Mouse (Mus musculus): ENCODE measurements around the gene Gm9125.
"Not testable (repeated sequence)": the region's sequence is repeated elsewhere in the genome, so short reads cannot be mapped to it uniquely, and the experiment has no call there.

Gm9125 gene

DNA sequence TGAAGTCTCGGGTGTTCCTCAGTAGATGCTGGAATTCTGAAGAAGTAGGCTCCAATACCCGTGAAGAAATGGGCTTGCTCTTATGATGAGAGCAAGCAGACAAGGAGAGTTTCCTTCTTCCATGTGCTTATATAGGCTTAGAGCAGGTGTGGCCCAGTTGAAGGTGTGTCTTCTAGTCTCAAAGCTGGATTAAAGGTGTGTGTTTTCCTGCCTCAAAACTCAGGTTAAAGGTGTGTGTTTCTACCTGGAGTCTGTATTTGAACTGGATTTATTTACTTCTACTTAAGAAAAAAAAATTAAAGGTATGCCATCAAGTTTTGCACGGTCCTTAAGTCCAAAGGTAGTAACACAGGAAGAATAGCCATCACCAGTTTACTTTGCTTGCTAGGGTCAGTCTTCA is at the start of gene Gm9125:
Gene Gm9125 (minus strand): TSS at position 101 of the 400 bp plus-strand sequence.
- DNase-seq (ENCODE audit: low read depth, low spot score) = not testable (repeated sequence)

DNA sequence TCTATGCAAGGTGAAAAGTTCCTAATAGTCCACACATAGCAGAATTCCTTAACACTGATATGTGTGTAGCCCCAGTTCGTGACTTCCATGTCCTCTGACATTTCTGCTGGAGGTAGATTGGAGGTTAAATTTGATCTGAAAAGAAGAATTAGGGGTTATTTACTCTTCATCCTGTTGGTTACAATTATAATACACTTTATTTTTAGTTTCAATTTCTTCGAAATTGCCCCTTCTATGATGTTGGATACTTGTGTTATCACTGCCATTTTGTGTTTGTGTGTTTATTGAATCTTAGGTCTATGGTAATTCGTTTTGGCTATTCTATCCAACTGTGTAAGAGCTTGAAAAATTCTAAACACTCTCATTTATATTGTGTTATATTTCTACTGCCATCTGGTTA is 17.9 kb upstream of the Gm9125 start, which contains the start of gene Gm10697:
Gene Gm10697 (minus strand): TSS at position 101 of the 400 bp plus-strand sequence.
- DNase-seq (ENCODE audit: low read depth, low spot score) = not testable (repeated sequence)

DNA sequence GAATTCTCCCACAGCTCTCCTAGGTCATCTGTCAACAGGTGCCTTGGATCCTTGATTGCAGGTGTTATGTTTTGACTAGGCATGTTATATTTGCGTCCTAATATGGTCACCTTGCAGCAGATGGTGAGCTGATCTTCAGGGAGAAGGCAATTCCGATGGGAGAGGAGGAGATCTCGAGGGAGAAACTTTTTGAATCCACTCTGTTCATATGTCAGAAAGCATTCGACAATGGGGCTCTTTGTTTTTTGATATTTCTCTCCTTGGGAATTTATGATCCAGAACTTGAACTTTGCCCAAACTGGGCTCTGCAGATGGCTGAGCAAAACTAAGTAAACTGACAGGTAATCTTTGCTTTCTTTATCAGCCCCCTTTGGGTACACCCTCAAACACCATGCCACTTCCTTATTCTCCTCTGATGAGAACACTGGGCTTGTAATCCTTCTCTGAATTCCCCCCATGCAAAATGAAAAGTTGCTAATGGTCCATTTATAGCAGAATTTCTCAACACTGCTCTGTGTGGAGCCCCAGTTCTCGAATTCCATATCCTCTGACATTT is 5.0 kb downstream of the Gm9125 start:
- not testable (repeated sequence) for DNase-seq (ENCODE audit: low read depth, low spot score)

DNA sequence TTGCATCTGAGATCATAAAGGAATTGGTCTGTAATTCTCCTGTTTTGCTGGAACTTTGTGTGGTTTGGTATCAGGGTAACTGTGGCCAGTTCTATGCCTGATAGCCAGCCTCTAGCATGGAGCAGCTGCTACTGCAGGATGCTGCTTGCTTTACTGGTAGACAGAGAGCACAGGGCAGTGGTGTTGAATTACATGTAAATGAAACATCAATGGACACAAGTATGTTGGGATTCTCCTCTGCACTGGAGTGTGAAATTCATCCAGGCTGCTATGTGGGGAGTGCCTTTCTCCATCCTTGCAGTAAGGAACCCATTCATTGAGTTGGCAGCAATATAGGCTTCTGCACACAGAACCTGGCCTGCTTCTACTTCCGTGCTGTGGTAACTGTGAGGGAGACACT is 16.4 kb downstream of the Gm9125 start:
- DNase-seq (ENCODE audit: low read depth, low spot score) = not testable (repeated sequence)

GRCm38 (mm10) chr3:94034400-94034799 is 20.3 kb downstream of the Gm9125 start:
- DNase-seq (ENCODE audit: low read depth, low spot score) = not testable (repeated sequence)
